Mouse (Mus musculus): ENCODE measurements around the gene Ptgfr. TPM values are rescaled to one million over a fixed set of nuclear protein-coding genes. Genes with fewer than 3 reads are reported as not detected.

Gene Ptgfr
- 0.09 TPM in 1 of 2 replicates, not detected in the other for polyA plus RNA-seq (2015; fragmentation: Nextera tagmentation; extraction: Ambion mirVana)

- no peak for DNase-seq (ENCODE audit: low spot score)
These were observed at the start of gene Ptgfr for GRCm38 (mm10) chr3:151836871-151837680. Gene Ptgfr (minus strand): TSS chr3:151837630.

GRCm38 (mm10) chr3:151883881-151884280 lies 46.5 kb upstream of the Ptgfr start:
- no peak for DNase-seq (ENCODE audit: low spot score)

GRCm38 (mm10) chr3:151879981-151880380 lies 42.6 kb upstream of the Ptgfr start:
- no peak for DNase-seq (ENCODE audit: low spot score)

- no peak for DNase-seq (ENCODE audit: low spot score)
These were observed 31.5 kb upstream of the Ptgfr start for GRCm38 (mm10) chr3:151868970-151869369.

- DNase-seq (ENCODE audit: low spot score): no peak
These were observed 13.9 kb upstream of the Ptgfr start for GRCm38 (mm10) chr3:151851344-151851743.

GRCm38 (mm10) chr3:151850621-151851020 lies 13.2 kb upstream of the Ptgfr start:
- no peak for DNase-seq (ENCODE audit: low spot score)

GRCm38 (mm10) chr3:151846292-151846691 lies 8.9 kb upstream of the Ptgfr start:
- no peak for DNase-seq (ENCODE audit: low spot score)

- no peak for DNase-seq (ENCODE audit: low spot score)
These were observed 7.1 kb upstream of the Ptgfr start for GRCm38 (mm10) chr3:151844361-151845154.

GRCm38 (mm10) chr3:151840688-151841087 lies 3.3 kb upstream of the Ptgfr start:
- no peak for DNase-seq (ENCODE audit: low spot score)

- no peak for DNase-seq (ENCODE audit: low spot score)
These were observed 942 bp upstream of the Ptgfr start for GRCm38 (mm10) chr3:151838372-151838771.

- no peak for DNase-seq (ENCODE audit: low spot score)
These were observed 319 bp upstream of the Ptgfr start for GRCm38 (mm10) chr3:151837749-151838148.

- DNase-seq (ENCODE audit: low spot score): no peak
These were observed 979 bp downstream of the Ptgfr start for GRCm38 (mm10) chr3:151836451-151836850.

- no peak for DNase-seq (ENCODE audit: low spot score)
These were observed 1.6 kb downstream of the Ptgfr start for GRCm38 (mm10) chr3:151835831-151836230.

- DNase-seq (ENCODE audit: low spot score): no peak
These were observed 9.3 kb downstream of the Ptgfr start for GRCm38 (mm10) chr3:151827950-151828610.

GRCm38 (mm10) chr3:151819811-151820210 lies 17.6 kb downstream of the Ptgfr start:
- DNase-seq (ENCODE audit: low spot score): no peak

GRCm38 (mm10) chr3:151818265-151818664 lies 19.2 kb downstream of the Ptgfr start:
- no peak for DNase-seq (ENCODE audit: low spot score)

- no peak for DNase-seq (ENCODE audit: low spot score)
These were observed 28.8 kb downstream of the Ptgfr start for GRCm38 (mm10) chr3:151808613-151809012.

- DNase-seq (ENCODE audit: low spot score): no peak
These were observed 48.8 kb downstream of the Ptgfr start for GRCm38 (mm10) chr3:151788622-151789021.

- no peak for DNase-seq (ENCODE audit: low spot score)
These were observed 62.3 kb downstream of the Ptgfr start for GRCm38 (mm10) chr3:151775089-151775488.

GRCm38 (mm10) chr3:151771074-151771473 lies 66.4 kb downstream of the Ptgfr start:
- peak; percentile 26 for DNase-seq (ENCODE audit: low spot score)

- DNase-seq (ENCODE audit: low spot score): no peak
These were observed 87.7 kb downstream of the Ptgfr start, which contains the start of gene Ifi44 for GRCm38 (mm10) chr3:151749737-151750136. Gene Ifi44 (minus strand): TSS chr3:151749960.

- DNase-seq (ENCODE audit: low spot score): no peak
These were observed 88.9 kb downstream of the Ptgfr start for GRCm38 (mm10) chr3:151748514-151748913.
